Mouse (Mus musculus) E14TG2a.4 (cell line): ENCODE results near the gene Slco1a4.
"Not testable (repeated sequence)": the region's sequence is repeated elsewhere in the genome, so short reads cannot be mapped to it uniquely, and the experiment has no call there.

Experiments
- H3K27me3 ChIP-seq: 2 replicates; pipeline ENCODE4 v1.6.1; 2014; ENCODE audit warnings: low read length, control low read depth; ENCODE audit not compliant: insufficient read depth
- H3K36me3 ChIP-seq: 2 replicates; pipeline ENCODE4 v1.6.1; 2014; ENCODE audit warnings: low read length, control low read depth; ENCODE audit not compliant: insufficient read depth
- H3K4me1 ChIP-seq: replicated peaks from 2 replicates; pipeline ENCODE4 v1.6.1; 2014; ENCODE audit warnings: low read depth, low read length, control low read depth
- H3K4me3 ChIP-seq: replicated peaks from 2 replicates; pipeline ENCODE4 v1.5.1; 2014; ENCODE audit warnings: mild to moderate bottlenecking, low read length
- H3K9me3 ChIP-seq: 2 replicates; pipeline ENCODE4 v1.6.1; 2014; ENCODE audit warnings: low read length, control low read depth
- CTCF ChIP-seq: conservative IDR thresholded peaks from 2 replicates; pipeline ENCODE4 v1.5.1; 2014; ENCODE audit warnings: low read length
- NANOG ChIP-seq: IDR thresholded peaks from 2 replicates; pipeline ENCODE4 v1.6.1; 2014; ENCODE audit warnings: borderline replicate concordance, low read length, mixed read lengths
- POU5F1 ChIP-seq: IDR thresholded peaks from 2 replicates; pipeline ENCODE4 v1.6.1; 2014; ENCODE audit warnings: low read length, borderline replicate concordance

The Slco1a4 gene

DNA sequence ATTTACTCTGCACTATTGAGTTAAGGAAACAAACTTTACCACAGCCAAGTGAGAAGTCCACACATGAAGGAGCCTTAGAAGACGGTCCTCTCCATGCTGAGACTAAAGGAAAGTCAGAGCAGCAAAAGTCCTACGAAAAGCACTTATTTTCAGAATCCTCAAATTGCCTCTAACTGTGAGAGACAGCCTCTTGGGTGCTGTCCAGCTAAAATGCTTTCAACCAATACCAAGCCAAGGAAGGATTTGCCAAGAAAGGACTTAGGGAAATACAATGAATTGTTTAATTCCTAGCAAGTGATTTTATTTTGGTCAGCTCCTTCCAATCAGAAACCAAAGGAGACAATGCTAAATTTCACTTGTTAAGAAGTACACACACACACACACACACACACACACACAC is at the start of gene Slco1a4:
Gene Slco1a4 (minus strand): TSS at position 115 of the 400 bp plus-strand sequence.
- Histone ChIP-seq H3K4me1 (no peaks in the 10 kb centered on the region), H3K4me3 (no peak within 1 kb of the TSS), H3K9me3 (no peaks in the 10 kb centered on the region), H3K36me3 (no peaks in the 10 kb centered on the region), H3K27me3 (no peaks in the 10 kb centered on the region)
- TF ChIP-seq CTCF = no peak

DNA sequence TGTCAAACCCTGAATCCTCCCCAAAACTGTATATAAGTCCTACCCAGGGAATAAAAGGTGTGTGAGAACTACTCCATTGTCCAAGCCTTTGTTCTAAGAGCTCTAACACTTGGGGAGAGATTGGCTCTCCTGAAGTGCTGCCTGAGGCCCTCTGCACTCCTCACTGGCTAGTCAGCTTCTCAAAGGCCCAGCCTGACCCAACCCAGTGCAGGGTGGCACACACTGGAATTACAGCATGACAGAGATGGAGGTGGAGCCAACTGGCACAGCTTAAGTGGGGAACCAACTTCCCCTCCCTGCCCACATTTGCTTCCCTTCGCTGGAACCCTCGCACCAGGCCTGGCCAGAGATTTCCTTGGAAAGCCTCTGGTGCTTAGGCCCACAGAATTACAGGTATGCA is 42.2 kb upstream of the Slco1a4 start:
- H3K36me3 ChIP-seq = no peaks in the 10 kb centered on the region
- no peaks in the 10 kb centered on the region for H3K27me3 ChIP-seq
- TF ChIP-seq CTCF (no peak), POU5F1 (no peak)
- no peaks in the 10 kb centered on the region for H3K4me1 ChIP-seq
- peaks cover 22% of the 10 kb centered on the region for H3K9me3 ChIP-seq
- no peak overlapping the region for H3K4me3 ChIP-seq

DNA sequence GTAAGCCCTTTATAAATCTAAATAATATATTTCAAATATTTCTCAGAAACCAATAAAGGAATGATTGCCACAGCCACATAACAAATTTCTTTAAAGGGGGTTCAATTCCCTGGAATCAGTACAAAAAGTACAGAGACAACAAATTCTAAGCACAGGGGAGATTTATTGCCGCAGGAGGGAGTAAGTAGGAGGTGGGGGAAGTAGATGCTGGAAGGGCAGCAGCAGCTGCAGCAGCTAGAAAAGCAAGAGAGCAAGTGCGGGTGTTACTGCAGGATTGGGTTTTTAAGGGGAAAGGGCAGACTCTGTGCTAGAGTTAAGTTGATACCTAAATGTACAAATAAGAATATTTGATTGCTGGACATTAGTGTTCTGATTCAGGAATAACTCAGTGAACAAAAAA is 33.7 kb upstream of the Slco1a4 start:
- no peaks in the 10 kb centered on the region for H3K4me1 ChIP-seq
- no peak overlapping the region for H3K4me3 ChIP-seq
- no peaks in the 10 kb centered on the region for H3K9me3 ChIP-seq
- no peaks in the 10 kb centered on the region for H3K27me3 ChIP-seq
- TF ChIP-seq CTCF = no peak
- no peak for TF ChIP-seq POU5F1
- no peak for TF ChIP-seq NANOG
- no peaks in the 10 kb centered on the region for H3K36me3 ChIP-seq

GRCm38 (mm10) chr6:141888248-141888647 is 32.2 kb upstream of the Slco1a4 start:
- TF ChIP-seq NANOG (no peak), CTCF (peak; percentile 76)

DNA sequence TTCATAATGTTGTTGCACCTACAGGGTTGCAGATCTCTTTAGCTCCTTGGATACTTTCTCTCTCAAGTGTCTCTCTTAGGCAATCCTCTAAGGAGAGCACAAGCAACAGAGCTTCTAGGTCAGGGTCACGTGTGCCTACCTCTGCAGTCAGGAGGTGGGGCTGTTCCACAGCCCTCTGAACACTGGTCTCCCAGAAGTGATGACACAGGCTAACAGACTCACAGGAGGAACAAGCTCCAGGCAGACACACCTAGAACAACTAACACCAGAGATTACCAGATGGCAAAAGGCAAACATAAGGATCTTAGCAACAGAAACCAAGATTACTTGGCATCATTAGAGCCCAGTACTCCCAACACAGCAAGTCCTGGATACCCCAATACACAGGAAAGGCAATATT is 26.6 kb upstream of the Slco1a4 start:
- H3K36me3 ChIP-seq = no peaks in the 10 kb centered on the region
- H3K4me1 ChIP-seq = no peaks in the 10 kb centered on the region
- no peaks in the 10 kb centered on the region for H3K9me3 ChIP-seq
- H3K27me3 ChIP-seq = no peaks in the 10 kb centered on the region
- no peak overlapping the region for H3K4me3 ChIP-seq
- TF ChIP-seq NANOG (no peak), POU5F1 (no peak), CTCF (no peak)

More at GRCm38 (mm10) chr6:141888248-141888647, 32.2 kb upstream of the Slco1a4 start:
- Histone ChIP-seq H3K27me3 (no peaks in the 10 kb centered on the region), H3K4me3 (no peak overlapping the region), H3K9me3 (no peaks in the 10 kb centered on the region), H3K36me3 (no peaks in the 10 kb centered on the region), H3K4me1 (no peaks in the 10 kb centered on the region)

DNA sequence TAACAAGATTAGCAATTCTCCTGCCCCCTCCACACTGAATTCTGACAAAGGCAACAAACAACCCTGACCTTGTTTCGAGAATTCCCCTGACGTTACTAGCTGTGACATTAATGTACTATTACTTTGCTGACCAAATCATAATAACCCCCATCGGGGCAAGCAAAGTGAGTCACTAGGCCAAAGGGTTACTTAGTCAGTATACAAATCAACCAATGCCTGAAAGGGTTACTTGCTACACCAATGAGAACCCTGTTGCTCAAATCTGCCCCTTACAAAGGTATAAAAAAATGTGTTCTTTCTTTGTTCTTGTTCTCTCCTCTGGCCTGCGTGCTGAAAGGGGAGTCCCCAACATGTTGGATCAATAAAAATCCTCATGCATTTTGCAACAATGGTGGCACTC is 19.7 kb upstream of the Slco1a4 start:
- H3K4me3 ChIP-seq, H3K27me3 ChIP-seq, H3K36me3 ChIP-seq, H3K4me1 ChIP-seq, H3K9me3 ChIP-seq: not testable (repeated sequence)

- no peaks in the 10 kb centered on the region for H3K27me3 ChIP-seq
- no peak overlapping the region for H3K4me3 ChIP-seq
- H3K4me1 ChIP-seq = no peaks in the 10 kb centered on the region
- no peaks in the 10 kb centered on the region for H3K9me3 ChIP-seq
- H3K36me3 ChIP-seq = no peaks in the 10 kb centered on the region
- no peak for TF ChIP-seq NANOG
- no peak for TF ChIP-seq POU5F1
- TF ChIP-seq CTCF = no peak
Measured at GRCm38 (mm10) chr6:141871711-141872110, 15.7 kb upstream of the Slco1a4 start.

- Histone ChIP-seq H3K9me3 (no peaks in the 10 kb centered on the region), H3K36me3 (no peaks in the 10 kb centered on the region), H3K4me1 (no peaks in the 10 kb centered on the region), H3K4me3 (no peak overlapping the region), H3K27me3 (no peaks in the 10 kb centered on the region)
- TF ChIP-seq NANOG = no peak
- no peak for TF ChIP-seq POU5F1
- no peak for TF ChIP-seq CTCF
Measured at GRCm38 (mm10) chr6:141868735-141869134, 12.7 kb upstream of the Slco1a4 start.

- Histone ChIP-seq H3K4me3 (no peak overlapping the region), H3K36me3 (no peaks in the 10 kb centered on the region), H3K9me3 (no peaks in the 10 kb centered on the region), H3K4me1 (no peaks in the 10 kb centered on the region), H3K27me3 (no peaks in the 10 kb centered on the region)
- TF ChIP-seq POU5F1 (no peak), NANOG (no peak), CTCF (no peak)
Measured at GRCm38 (mm10) chr6:141866026-141866425, 10.0 kb upstream of the Slco1a4 start.
